Comparison of ENCODE assay signal across 20 mouse cellular contexts in genomic region chr2:19049341-19049740, GRCm38 (mm10). TPM values are rescaled to one million over a fixed set of nuclear protein-coding genes. Genes with fewer than 3 reads are reported as not detected.
DNase-seq lines count a peak whose midpoint lies in the region; ATAC-seq and TF ChIP-seq lines count a peak whose summit lies in the region.
"Had no signal": no experiment of that assay in that cellular context is flagged by ENCODE, and none has a peak within 500 bp of the region (broad histone marks: within the 10 kb centered on the region; RNA-seq: fewer than 3 reads in every experiment).

No protein-coding gene starts in this region.

- H3K4me1 ChIP-seq in intestine, embryonic 14.5 days (replicated peaks; ENCODE audit: control insufficient read depth, insufficient read depth, low read length) = 0 out of 2 replicates have a peak, but pooled peaks cover 2% of the 10 kb centered on the region
- H3K4me1 ChIP-seq in intestine, postnatal 0 days (replicated peaks; ENCODE audit: control insufficient read depth, insufficient read depth, low read length) = no peaks in the 10 kb centered on the region
- H3K4me1 ChIP-seq in hindbrain, postnatal 0 days (ENCODE audit: insufficient read depth, low read length) = no peaks in the 10 kb centered on the region
- H3K4me1 ChIP-seq: embryonic facial prominence, embryonic 12.5 days; forebrain, embryonic 12.5 days; heart, embryonic 15.5 days; hindbrain, embryonic 13.5 days had no signal

- ATAC-seq in intestine, embryonic 14.5 days (replicated peaks; ENCODE audit: low FRiP score, low TSS enrichment, low read depth) = no peak
- ATAC-seq in intestine, postnatal 0 days = no peak
- ATAC-seq in activated CD4-positive, CD25-positive, alpha-beta regulatory T cell, adult 4 months = peak; percentile 58
- no peak for ATAC-seq in hindbrain, postnatal 0 days
- ATAC-seq: forebrain, embryonic 16.5 days had no signal

- H3K9me3 ChIP-seq in intestine, embryonic 14.5 days (ENCODE audit: control insufficient read depth, low read length) = no peaks in the 10 kb centered on the region
- no peaks in the 10 kb centered on the region for H3K9me3 ChIP-seq in intestine, postnatal 0 days (ENCODE audit: control insufficient read depth)
- no peaks in the 10 kb centered on the region for H3K9me3 ChIP-seq in hindbrain, postnatal 0 days (ENCODE audit: low read length)
- H3K9me3 ChIP-seq: embryonic facial prominence, embryonic 12.5 days; forebrain, embryonic 12.5 days; heart, embryonic 15.5 days; hindbrain, embryonic 13.5 days had no signal

- no peak overlapping the region for H3K9ac ChIP-seq in intestine, embryonic 14.5 days (ENCODE audit: low read length)
- H3K9ac ChIP-seq in intestine, postnatal 0 days (ENCODE audit: low read depth, low read length) = no peak overlapping the region
- no peak overlapping the region for H3K9ac ChIP-seq in hindbrain, postnatal 0 days (replicated peaks; ENCODE audit: low read length)
- H3K9ac ChIP-seq: embryonic facial prominence, embryonic 12.5 days; forebrain, embryonic 12.5 days; heart, embryonic 15.5 days; hindbrain, embryonic 13.5 days had no signal

- no peak overlapping the region for H3K4me3 ChIP-seq in intestine, embryonic 14.5 days (ENCODE audit: low read depth, low read length)
- H3K4me3 ChIP-seq in intestine, postnatal 0 days (ENCODE audit: low read depth, low read length) = no peak overlapping the region
- H3K4me3 ChIP-seq in hindbrain, postnatal 0 days (ENCODE audit: low read length) = no peak overlapping the region
- H3K4me3 ChIP-seq: embryonic facial prominence, embryonic 12.5 days; forebrain, embryonic 12.5 days; heart, adult 2 months; heart, embryonic 15.5 days; hindbrain, embryonic 13.5 days had no signal

- H3K27me3 ChIP-seq in intestine, embryonic 14.5 days (replicated peaks; ENCODE audit: control insufficient read depth, insufficient read depth, low read length) = no peaks in the 10 kb centered on the region
- no peaks in the 10 kb centered on the region for H3K27me3 ChIP-seq in intestine, postnatal 0 days (replicated peaks; ENCODE audit: control insufficient read depth, insufficient read depth, low read length)
- H3K27me3 ChIP-seq in hindbrain, postnatal 0 days (ENCODE audit: insufficient read depth, low read length) = no peaks in the 10 kb centered on the region
- H3K27me3 ChIP-seq: embryonic facial prominence, embryonic 12.5 days; forebrain, embryonic 12.5 days; heart, embryonic 15.5 days; hindbrain, embryonic 13.5 days had no signal

- no peaks in the 10 kb centered on the region for H3K36me3 ChIP-seq in intestine, embryonic 14.5 days (ENCODE audit: control insufficient read depth, insufficient read depth, low read length)
- no peaks in the 10 kb centered on the region for H3K36me3 ChIP-seq in intestine, postnatal 0 days (ENCODE audit: control insufficient read depth, insufficient read depth)
- no peaks in the 10 kb centered on the region for H3K36me3 ChIP-seq in hindbrain, postnatal 0 days (ENCODE audit: insufficient read depth, low read length)
- H3K36me3 ChIP-seq: embryonic facial prominence, embryonic 12.5 days; forebrain, embryonic 12.5 days; heart, embryonic 15.5 days; hindbrain, embryonic 13.5 days had no signal

- no peak overlapping the region for H3K4me2 ChIP-seq in intestine, embryonic 14.5 days (ENCODE audit: low read length)
- H3K4me2 ChIP-seq in intestine, postnatal 0 days (replicated peaks; ENCODE audit: low read depth) = no peak overlapping the region
- H3K4me2 ChIP-seq in hindbrain, postnatal 0 days (ENCODE audit: low read depth, low read length) = no peak overlapping the region
- H3K4me2 ChIP-seq: embryonic facial prominence, embryonic 12.5 days; forebrain, embryonic 12.5 days; heart, embryonic 11.5 days; heart, embryonic 15.5 days; hindbrain, embryonic 13.5 days had no signal

- 0 out of 2 replicates have a peak overlapping the region, but pooled peaks have one; percentile 57 for H3K27ac ChIP-seq in intestine, embryonic 14.5 days (ENCODE audit: low read depth)
- H3K27ac ChIP-seq in intestine, postnatal 0 days (ENCODE audit: low read depth, low read length) = no peak overlapping the region
- H3K27ac ChIP-seq in hindbrain, postnatal 0 days = no peak overlapping the region
- H3K27ac ChIP-seq: embryonic facial prominence, embryonic 12.5 days; forebrain, embryonic 12.5 days; heart, adult 2 months; heart, embryonic 15.5 days; hindbrain, embryonic 13.5 days had no signal

- 90% methylated on average over 1 of the region's 1 CpGs for WGBS in intestine, embryonic 14.5 days
- 91% methylated on average over 1 of the region's 1 CpGs for WGBS in intestine, postnatal 0 days
- 90% methylated on average over 1 of the region's 1 CpGs for WGBS in hindbrain, postnatal 0 days

- no peak for DNase-seq in intestine, embryonic 14.5 days (ENCODE audit: low spot score)
- DNase-seq in CD4-positive, CD25-positive, alpha-beta regulatory T cell, adult 2 months (ENCODE audit: low read depth, low spot score) = peak; percentile 43
- DNase-seq in naive thymus-derived CD4-positive, alpha-beta T cell, adult 2 months (ENCODE audit: low read depth) = peak; percentile 47
- no peak for DNase-seq in hindbrain, postnatal 0 days (ENCODE audit: low spot score)
- DNase-seq in thymus, postnatal 36 days = no peak
- DNase-seq: adrenal gland, postnatal 14 days; cerebellum, adult 11-12 months; cerebellum, adult 9-10 months; cerebellum, postnatal 25 days; gastrocnemius, postnatal 10 days; heart, adult 2 months; heart, postnatal 14 days had no signal

- TF ChIP-seq CTCF in intestine, postnatal 0 days (IDR thresholded peaks at IDR 0.05; ENCODE audit: low read depth) = no peak
- TF ChIP-seq CTCF in hindbrain, postnatal 0 days (IDR thresholded peaks at IDR 0.05; ENCODE audit: low read depth) = no peak

RNA-seq across cellular contexts. Expression of gene 4930426L09Rik, which starts 51.2 kb away (rescaled TPM):
- 0.37 and 0.40 TPM in 2 replicates for polyA plus RNA-seq in intestine, embryonic 14.5 days (2014; fragmentation: Nextera tagmentation; extraction: Ambion mirVana)
- polyA plus RNA-seq in intestine, postnatal 0 days (2015; fragmentation: Nextera tagmentation; extraction: Ambion mirVana) = 0.27 and 0.47 TPM in 2 replicates
- 1 to 10 TPM in 1 of 2 experiments, not detected in 1; 1.6 TPM for polyA plus RNA-seq in activated CD4-positive, CD25-positive, alpha-beta regulatory T cell, adult 4 months (2017; shearing (Covaris generic))
- total RNA-seq in hindbrain, postnatal 0 days (2014; rRNA removed) = 0.68 and 2.0 TPM in 2 replicates
- polyA plus RNA-seq in hindbrain, postnatal 0 days (2015; fragmentation: Nextera tagmentation; extraction: Ambion mirVana) = 0.35 and 0.76 TPM in 2 replicates
- total RNA-seq: heart, adult 2 months had no signal

RNA-seq across cellular contexts. Expression of gene Pip4k2a, which starts 51.4 kb away (rescaled TPM):
- 10.1 and 10.3 TPM in 2 replicates for polyA plus RNA-seq in intestine, embryonic 14.5 days (2014; fragmentation: Nextera tagmentation; extraction: Ambion mirVana)
- polyA plus RNA-seq in intestine, postnatal 0 days (2015; fragmentation: Nextera tagmentation; extraction: Ambion mirVana) = 12.0 and 12.8 TPM in 2 replicates
- polyA plus RNA-seq in activated CD4-positive, CD25-positive, alpha-beta regulatory T cell, adult 4 months (2017; shearing (Covaris generic)) = 10 to 100 TPM; 17.7 to 18.7 TPM
- 5.5 and 5.6 TPM in 2 replicates for total RNA-seq in hindbrain, postnatal 0 days (2014; rRNA removed)
- 8.2 and 8.9 TPM in 2 replicates for polyA plus RNA-seq in hindbrain, postnatal 0 days (2015; fragmentation: Nextera tagmentation; extraction: Ambion mirVana)

Comparison
In these comparisons a context has a peak if more than half of its experiments do, and no peak if none do; other contexts are left out.
1. DNase-seq: peak in CD4-positive, CD25-positive, alpha-beta regulatory T cell, adult 2 months (single experiment) and naive thymus-derived CD4-positive, alpha-beta T cell, adult 2 months (single experiment); none in intestine, embryonic 14.5 days (single experiment), hindbrain, postnatal 0 days (single experiment) and thymus, postnatal 36 days (0 of 2).